Mouse (Mus musculus): ENCODE results near the gene Ttc9c. TPM values are rescaled to one million over a fixed set of nuclear protein-coding genes. Genes with fewer than 3 reads are reported as not detected.
"Not testable (repeated sequence)": the region's sequence is repeated elsewhere in the genome, so short reads cannot be mapped to it uniquely, and the experiment has no call there.

Ttc9c gene
- polyA plus RNA-seq, 1 experiment from 2014 or later: 62.7 TPM

- WGBS: 89% methylated on average over 7 of the region's 7 CpGs
- no peaks in the 10 kb centered on the region for H3K27me3 ChIP-seq
- peaks cover 26% of the 10 kb centered on the region for H3K36me3 ChIP-seq
- peak overlapping the region; percentile 50 for H3K4me3 ChIP-seq (replicated peaks)
- H3K4me2 ChIP-seq: peak overlapping the region; percentile 75
- peak overlapping the region; percentile 49 for H3K9ac ChIP-seq
- H3K9me3 ChIP-seq (replicated peaks): no peaks in the 10 kb centered on the region
- peaks cover 36% of the 10 kb centered on the region for H3K4me1 ChIP-seq
- peak overlapping the region; percentile 52; the same call in 1 of the 2 replicates for H3K27ac ChIP-seq
- ATAC-seq (replicated peaks; ENCODE audit: low FRiP score): no peak
These were observed 21.9 kb upstream of the Ttc9c start for GRCm38 (mm10) chr19:8841012-8841411.

DNA sequence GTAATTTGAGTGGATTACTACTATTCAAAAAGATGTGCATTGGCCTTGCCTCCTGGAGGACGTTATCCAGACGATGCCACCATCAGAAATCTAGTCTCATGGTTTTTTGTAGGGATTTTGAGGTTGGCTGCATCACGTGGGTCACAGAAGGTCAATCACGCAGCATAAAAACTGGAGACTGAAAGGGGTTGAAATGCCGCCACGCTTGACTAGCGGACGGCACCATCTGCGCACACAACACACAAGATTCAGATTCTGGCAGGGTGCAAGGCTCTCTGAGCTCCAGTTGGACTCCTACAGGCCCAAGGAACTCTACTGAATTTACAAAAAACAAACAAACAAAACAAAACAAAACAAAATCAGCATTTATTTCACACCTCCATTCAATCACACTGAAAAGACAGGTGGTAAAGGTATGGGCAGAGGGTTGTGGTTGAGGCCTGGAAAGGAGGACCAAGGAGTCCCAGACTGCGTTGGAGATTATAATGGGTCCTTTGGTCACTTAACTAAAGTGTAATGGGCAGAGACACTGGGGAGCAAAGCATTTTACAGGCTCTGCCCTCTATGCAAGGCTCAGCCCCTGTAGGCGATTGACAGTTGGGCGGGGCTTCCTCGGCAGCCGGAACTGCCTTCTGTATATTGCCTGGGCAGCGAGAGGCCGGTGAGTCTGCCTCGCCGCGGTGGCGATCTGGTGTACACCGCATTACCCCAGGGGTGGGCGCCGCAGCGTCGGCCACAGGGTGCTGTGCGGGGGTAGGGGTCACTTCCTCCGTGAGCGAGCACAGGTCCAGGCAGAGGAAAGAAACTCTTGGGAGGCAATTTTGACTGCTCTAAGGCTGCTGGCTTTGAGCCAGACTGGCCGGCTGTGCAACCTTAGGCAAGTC is 21.0 kb upstream of the Ttc9c start:
- Histone ChIP-seq H3K27me3 (no peaks in the 10 kb centered on the region), H3K4me1 (peaks cover 36% of the 10 kb centered on the region), H3K9me3 (replicated peaks) (no peaks in the 10 kb centered on the region), H3K4me3 (replicated peaks) (peak overlapping the region; percentile 50), H3K4me2 (peak overlapping the region; percentile 75), H3K36me3 (peaks cover 26% of the 10 kb centered on the region), H3K9ac (peak overlapping the region; percentile 49), H3K27ac (peak overlapping the region; percentile 52)
- WGBS: 20% methylated on average over 29 of the region's 29 CpGs
- ATAC-seq (replicated peaks; ENCODE audit: low FRiP score): peak; percentile 61

GRCm38 (mm10) chr19:8839103-8839907 is 20.2 kb upstream of the Ttc9c start, which contains the start of gene Gng3:
Gene Gng3 (minus strand): TSS chr19:8839194.
- no peaks in the 10 kb centered on the region for H3K27me3 ChIP-seq
- peak within 1 kb of the TSS; percentile 59 for H3K4me3 ChIP-seq (replicated peaks)
- 56% methylated on average over 11 of the region's 11 CpGs for WGBS
- peak within 1 kb of the TSS; percentile 75 for H3K9ac ChIP-seq
- H3K27ac ChIP-seq: peak within 1 kb of the TSS; percentile 99
- peaks cover 32% of the 10 kb centered on the region for H3K36me3 ChIP-seq
- H3K4me1 ChIP-seq: peaks cover 36% of the 10 kb centered on the region
- ATAC-seq (replicated peaks; ENCODE audit: low FRiP score): no peak
- no peaks in the 10 kb centered on the region for H3K9me3 ChIP-seq (replicated peaks)
- H3K4me2 ChIP-seq: peak within 1 kb of the TSS; percentile 91

- peaks cover 36% of the 10 kb centered on the region for H3K4me1 ChIP-seq
- WGBS: 19% methylated on average over 15 of the region's 15 CpGs
- peak; percentile 42 for ATAC-seq (replicated peaks; ENCODE audit: low FRiP score)
- peaks cover 43% of the 10 kb centered on the region for H3K36me3 ChIP-seq
- peak overlapping the region; percentile 99 for H3K27ac ChIP-seq
- H3K4me2 ChIP-seq: peak overlapping the region; percentile 91
- H3K9me3 ChIP-seq (replicated peaks): no peaks in the 10 kb centered on the region
- H3K4me3 ChIP-seq (replicated peaks): peak overlapping the region; percentile 59
- H3K9ac ChIP-seq: peak overlapping the region; percentile 75
- H3K27me3 ChIP-seq: no peaks in the 10 kb centered on the region
These were observed 19.1 kb upstream of the Ttc9c start for GRCm38 (mm10) chr19:8838041-8838730.

GRCm38 (mm10) chr19:8837251-8837791 is 18.2 kb upstream of the Ttc9c start, which contains the start of gene Bscl2:
Gene Bscl2 (plus strand): TSS chr19:8837467.
- WGBS: under 1% methylated on average over 38 of the region's 38 CpGs
- Histone ChIP-seq H3K4me1 (peaks cover 36% of the 10 kb centered on the region), H3K9ac (peak within 1 kb of the TSS; percentile 75), H3K36me3 (peaks cover 44% of the 10 kb centered on the region), H3K4me2 (peak within 1 kb of the TSS; percentile 91), H3K4me3 (replicated peaks) (peak within 1 kb of the TSS; percentile 59), H3K9me3 (replicated peaks) (no peaks in the 10 kb centered on the region), H3K27ac (peak within 1 kb of the TSS; percentile 99), H3K27me3 (no peaks in the 10 kb centered on the region)
- peak; percentile 83 for ATAC-seq (replicated peaks; ENCODE audit: low FRiP score)

GRCm38 (mm10) chr19:8836327-8836726 is 17.2 kb upstream of the Ttc9c start:
- WGBS: 95% methylated on average over 10 of the region's 10 CpGs
- H3K4me2 ChIP-seq; ATAC-seq (replicated peaks; ENCODE audit: low FRiP score); H3K27me3 ChIP-seq; H3K9ac ChIP-seq; H3K4me3 ChIP-seq (replicated peaks); H3K9me3 ChIP-seq (replicated peaks): not testable (repeated sequence)
- peaks cover 49% of the 10 kb centered on the region for H3K36me3 ChIP-seq
- peaks cover 36% of the 10 kb centered on the region for H3K4me1 ChIP-seq
- peak overlapping the region; percentile 99 for H3K27ac ChIP-seq

- Histone ChIP-seq H3K27me3 (no peaks in the 10 kb centered on the region), H3K4me1 (peaks cover 4% of the 10 kb centered on the region), H3K4me3 (replicated peaks) (no peak overlapping the region), H3K4me2 (no peak overlapping the region), H3K36me3 (peaks cover 83% of the 10 kb centered on the region), H3K27ac (no peak overlapping the region), H3K9me3 (replicated peaks) (no peaks in the 10 kb centered on the region), H3K9ac (no peak overlapping the region)
- no peak for ATAC-seq (replicated peaks; ENCODE audit: low FRiP score)
- 93% methylated on average over 4 of the region's 4 CpGs for WGBS
These were observed 13.8 kb upstream of the Ttc9c start for GRCm38 (mm10) chr19:8832971-8833370.

DNA sequence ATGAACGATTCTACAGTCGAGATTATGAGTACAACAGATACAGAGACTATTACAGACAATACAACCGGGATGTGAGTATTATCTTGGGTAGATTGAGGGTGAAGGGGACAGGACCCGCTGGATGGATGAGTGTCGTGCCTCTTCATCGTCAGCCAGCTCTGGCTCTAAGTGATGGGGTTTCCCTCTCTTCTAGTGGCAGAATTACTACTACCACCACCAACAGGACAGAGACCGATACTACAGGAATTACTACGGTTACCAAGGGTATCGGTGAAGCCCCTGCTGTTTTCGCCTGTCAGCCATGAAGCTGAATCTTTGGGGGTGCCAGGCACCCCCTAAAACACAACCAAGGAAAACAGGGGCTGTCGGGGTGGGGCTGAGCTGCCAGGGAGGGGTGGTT is 12.1 kb upstream of the Ttc9c start:
- Histone ChIP-seq H3K9ac (no peak overlapping the region), H3K9me3 (replicated peaks) (no peaks in the 10 kb centered on the region), H3K36me3 (peaks cover 100% of the 10 kb centered on the region), H3K27ac (no peak overlapping the region), H3K4me3 (replicated peaks) (no peak overlapping the region), H3K27me3 (no peaks in the 10 kb centered on the region), H3K4me2 (no peak overlapping the region), H3K4me1 (no peaks in the 10 kb centered on the region)
- WGBS: 83% methylated on average over 11 of the region's 11 CpGs
- no peak for ATAC-seq (replicated peaks; ENCODE audit: low FRiP score)

- no peaks in the 10 kb centered on the region for H3K4me1 ChIP-seq
- no peak overlapping the region for H3K4me2 ChIP-seq
- H3K36me3 ChIP-seq: peaks cover 100% of the 10 kb centered on the region
- ATAC-seq (replicated peaks; ENCODE audit: low FRiP score): no peak
- H3K27me3 ChIP-seq: no peaks in the 10 kb centered on the region
- WGBS: 93% methylated on average over 8 of the region's 8 CpGs
- no peaks in the 10 kb centered on the region for H3K9me3 ChIP-seq (replicated peaks)
- no peak overlapping the region for H3K9ac ChIP-seq
- no peak overlapping the region for H3K4me3 ChIP-seq (replicated peaks)
- no peak overlapping the region for H3K27ac ChIP-seq
These were observed 11.5 kb upstream of the Ttc9c start for GRCm38 (mm10) chr19:8830664-8831063.

DNA sequence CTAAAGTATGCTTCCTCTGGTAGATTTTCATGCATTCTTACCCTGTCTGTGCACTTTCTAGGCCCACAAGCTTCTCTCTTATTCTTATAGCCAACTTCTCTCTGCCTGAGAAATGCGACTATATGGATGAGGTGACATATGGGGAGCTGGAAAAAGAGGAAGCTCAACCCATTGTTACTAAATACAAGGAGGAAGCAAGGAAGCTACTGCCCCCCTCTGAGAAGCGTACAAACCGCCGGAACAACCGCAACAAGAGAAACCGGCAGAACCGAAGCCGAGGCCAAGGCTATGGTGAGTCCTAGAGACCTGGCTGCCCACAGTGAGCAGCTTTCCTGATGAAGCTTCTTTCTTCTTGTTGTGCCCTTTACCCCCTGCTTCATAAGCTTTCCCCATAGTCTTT is 10.5 kb upstream of the Ttc9c start, which contains the start of gene AC129217.1:
Gene AC129217.1 (plus strand): TSS at position 114 of the 400 bp plus-strand sequence.
- no peaks in the 10 kb centered on the region for H3K4me1 ChIP-seq
- no peaks in the 10 kb centered on the region for H3K27me3 ChIP-seq
- no peaks in the 10 kb centered on the region for H3K9me3 ChIP-seq (replicated peaks)
- no peak within 1 kb of the TSS for H3K27ac ChIP-seq
- no peak within 1 kb of the TSS for H3K4me3 ChIP-seq (replicated peaks)
- H3K36me3 ChIP-seq: peaks cover 99% of the 10 kb centered on the region
- 92% methylated on average over 8 of the region's 8 CpGs for WGBS
- no peak for ATAC-seq (replicated peaks; ENCODE audit: low FRiP score)
- no peak within 1 kb of the TSS for H3K9ac ChIP-seq
- no peak within 1 kb of the TSS for H3K4me2 ChIP-seq

DNA sequence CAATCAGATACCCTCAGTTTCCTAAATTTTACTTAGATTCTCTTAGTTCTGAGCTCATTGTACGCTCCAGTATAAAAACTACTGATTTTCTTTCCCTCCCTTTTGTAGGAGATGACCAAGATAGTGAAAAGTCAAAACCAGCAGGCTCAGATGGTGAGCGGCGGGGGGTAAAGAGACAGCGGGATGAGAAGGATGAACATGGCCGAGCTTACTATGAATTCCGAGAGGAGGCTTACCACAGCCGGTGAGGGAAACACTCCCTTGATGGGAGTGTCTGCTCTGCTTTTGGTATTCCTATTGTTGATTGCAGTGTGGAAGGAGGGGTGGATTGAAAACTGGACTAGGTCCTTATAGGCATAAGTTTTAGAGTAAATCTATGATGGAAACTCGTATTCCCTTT is 3.6 kb upstream of the Ttc9c start:
- peaks cover 23% of the 10 kb centered on the region for H3K4me1 ChIP-seq
- no peak overlapping the region for H3K27ac ChIP-seq
- H3K9ac ChIP-seq: 0 out of 2 replicates have a peak overlapping the region, but pooled peaks have one; percentile 2
- WGBS: 78% methylated on average over 8 of the region's 8 CpGs
- H3K4me3 ChIP-seq (replicated peaks): peak overlapping the region; percentile 88
- H3K9me3 ChIP-seq (replicated peaks): no peaks in the 10 kb centered on the region
- no peaks in the 10 kb centered on the region for H3K27me3 ChIP-seq
- H3K36me3 ChIP-seq: peaks cover 51% of the 10 kb centered on the region
- ATAC-seq (replicated peaks; ENCODE audit: low FRiP score): no peak
- H3K4me2 ChIP-seq: peak overlapping the region; percentile 88

Data from kidney, embryonic 15.5 days (tissue).